Mouse (Mus musculus): ENCODE measurements around the gene E2f3. TPM values are rescaled to one million over a fixed set of nuclear protein-coding genes. Genes with fewer than 3 reads are reported as not detected.

Gene E2f3
- total RNA-seq, 1 experiment from 2014 or later = 18.9 TPM

DNA sequence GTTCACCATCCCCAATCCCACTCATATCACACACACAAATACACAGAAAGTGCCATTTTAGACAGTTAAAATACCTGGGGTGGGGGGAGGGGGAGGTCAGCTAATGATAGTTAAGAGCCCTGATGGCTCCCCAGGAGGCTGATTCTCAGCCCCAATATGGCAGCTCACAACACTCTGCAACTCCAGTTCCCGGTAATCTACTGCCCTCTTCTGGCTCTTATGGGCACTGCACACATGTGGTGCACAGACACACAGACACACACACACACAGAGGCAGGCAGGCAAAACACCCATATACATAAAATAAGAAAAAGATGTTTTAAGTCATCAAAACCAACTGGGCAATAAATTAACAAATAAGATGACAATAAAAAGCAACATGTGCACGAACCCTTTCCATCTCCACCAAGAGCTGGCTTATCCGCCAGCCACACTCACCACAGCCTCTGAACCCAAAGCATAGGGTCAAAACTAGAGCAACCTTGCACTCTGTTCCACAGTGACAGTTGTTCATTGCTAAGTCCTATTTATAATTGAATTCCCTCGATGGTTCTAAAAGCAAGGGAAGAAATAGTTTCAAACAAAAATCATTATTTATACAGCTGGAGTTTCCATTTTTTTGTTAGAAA lies 32.3 kb downstream of the E2f3 start:
- no peak for ATAC-seq (replicated peaks in 1 of 2; ENCODE audit: insufficient read depth in 1 of 2, low FRiP score in 2 of 2, low TSS enrichment in 1 of 2, low read depth in 1 of 2, poor library complexity in 2 of 2, severe bottlenecking in 2 of 2)

DNA sequence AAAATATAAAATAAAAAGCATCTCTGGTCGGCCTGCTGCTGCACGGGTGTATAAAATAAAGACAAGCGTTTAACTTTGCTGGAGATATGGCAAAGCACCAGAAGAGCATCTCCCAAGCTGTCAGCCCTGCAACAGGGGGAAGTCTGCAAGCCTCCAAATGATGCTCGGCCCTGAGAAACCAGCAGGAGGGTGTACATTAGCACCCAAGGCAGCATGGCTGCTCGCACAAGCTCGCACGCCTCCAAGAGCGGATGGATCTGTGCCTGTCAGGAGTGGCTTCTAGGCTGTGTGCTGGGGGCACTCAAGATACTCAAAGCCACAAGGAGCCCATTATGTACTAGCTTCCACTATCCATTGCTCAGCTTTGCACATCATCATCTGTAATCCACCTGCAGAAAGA lies 39.8 kb downstream of the E2f3 start:
- no peak for ATAC-seq (replicated peaks in 1 of 2; ENCODE audit: insufficient read depth in 1 of 2, low FRiP score in 2 of 2, low TSS enrichment in 1 of 2, low read depth in 1 of 2, poor library complexity in 2 of 2, severe bottlenecking in 2 of 2)

GRCm38 (mm10) chr13:29944915-29945570 lies 40.8 kb downstream of the E2f3 start:
- no peak for ATAC-seq (replicated peaks in 1 of 2; ENCODE audit: insufficient read depth in 1 of 2, low FRiP score in 2 of 2, low TSS enrichment in 1 of 2, low read depth in 1 of 2, poor library complexity in 2 of 2, severe bottlenecking in 2 of 2)

DNA sequence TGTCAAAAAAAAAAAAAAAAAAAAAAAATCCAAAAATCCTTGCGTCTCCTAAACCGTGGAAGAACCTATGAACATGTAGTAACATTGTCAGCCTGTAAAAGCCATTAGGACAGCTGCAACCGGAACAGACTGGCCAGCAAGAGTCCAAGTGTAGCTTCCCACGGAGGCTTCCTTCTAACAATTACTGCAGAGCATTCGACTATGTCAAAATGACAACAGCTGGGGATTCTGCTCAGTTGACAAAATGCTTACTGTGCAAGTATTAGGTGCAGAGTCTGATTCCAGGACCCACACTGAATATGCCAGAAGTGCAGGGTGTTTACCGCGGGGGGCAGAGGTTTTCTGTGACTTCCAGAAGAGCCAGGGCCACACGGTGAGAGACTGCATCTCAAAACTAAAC lies 41.4 kb downstream of the E2f3 start:
- no peak for ATAC-seq (replicated peaks in 1 of 2; ENCODE audit: insufficient read depth in 1 of 2, low FRiP score in 2 of 2, low TSS enrichment in 1 of 2, low read depth in 1 of 2, poor library complexity in 2 of 2, severe bottlenecking in 2 of 2)

GRCm38 (mm10) chr13:29943541-29944039 lies 42.3 kb downstream of the E2f3 start:
- ATAC-seq (replicated peaks in 1 of 2; ENCODE audit: insufficient read depth in 1 of 2, low FRiP score in 2 of 2, low TSS enrichment in 1 of 2, low read depth in 1 of 2, poor library complexity in 2 of 2, severe bottlenecking in 2 of 2) = no peak

DNA sequence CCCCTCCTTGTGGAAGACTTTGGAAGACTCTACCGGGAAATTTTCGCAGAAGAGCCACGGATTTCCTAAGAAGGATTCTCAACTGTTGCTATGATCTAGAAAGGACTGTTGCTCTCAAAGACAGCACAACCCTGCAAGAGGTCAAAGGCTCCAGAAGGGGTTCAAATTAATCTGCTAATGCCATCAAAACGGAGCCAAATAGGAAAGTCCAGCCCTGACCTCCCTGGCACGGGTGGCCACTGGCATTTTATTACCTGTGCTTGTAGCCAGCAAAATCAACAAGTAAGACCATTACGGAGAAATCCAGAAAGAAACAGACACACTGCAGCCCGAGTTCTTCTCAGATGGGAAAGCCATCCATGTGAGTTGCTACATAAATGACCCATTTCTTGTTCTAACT lies 45.8 kb downstream of the E2f3 start:
- no peak for ATAC-seq (replicated peaks in 1 of 2; ENCODE audit: insufficient read depth in 1 of 2, low FRiP score in 2 of 2, low TSS enrichment in 1 of 2, low read depth in 1 of 2, poor library complexity in 2 of 2, severe bottlenecking in 2 of 2)

DNA sequence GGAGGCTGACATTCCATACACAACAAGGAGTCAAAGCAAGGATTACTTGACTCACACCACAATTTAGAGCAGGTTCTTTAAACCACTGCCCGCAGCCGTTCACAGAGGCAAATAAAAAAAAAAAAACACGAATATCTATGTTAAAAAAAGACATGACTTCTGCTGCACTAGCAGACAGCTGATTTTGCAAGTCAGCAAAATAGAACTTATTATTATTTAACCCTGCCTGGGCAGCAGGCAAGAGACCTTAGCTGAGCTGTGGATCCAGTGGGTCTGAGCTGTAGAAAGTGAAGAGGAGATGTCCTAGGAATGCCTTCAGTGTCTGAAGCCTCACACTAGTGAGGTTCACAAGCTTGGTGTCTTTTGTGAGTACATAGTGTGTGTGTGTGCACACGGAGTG lies 46.5 kb downstream of the E2f3 start:
- ATAC-seq (replicated peaks in 1 of 2; ENCODE audit: insufficient read depth in 1 of 2, low FRiP score in 2 of 2, low TSS enrichment in 1 of 2, low read depth in 1 of 2, poor library complexity in 2 of 2, severe bottlenecking in 2 of 2) = no peak

DNA sequence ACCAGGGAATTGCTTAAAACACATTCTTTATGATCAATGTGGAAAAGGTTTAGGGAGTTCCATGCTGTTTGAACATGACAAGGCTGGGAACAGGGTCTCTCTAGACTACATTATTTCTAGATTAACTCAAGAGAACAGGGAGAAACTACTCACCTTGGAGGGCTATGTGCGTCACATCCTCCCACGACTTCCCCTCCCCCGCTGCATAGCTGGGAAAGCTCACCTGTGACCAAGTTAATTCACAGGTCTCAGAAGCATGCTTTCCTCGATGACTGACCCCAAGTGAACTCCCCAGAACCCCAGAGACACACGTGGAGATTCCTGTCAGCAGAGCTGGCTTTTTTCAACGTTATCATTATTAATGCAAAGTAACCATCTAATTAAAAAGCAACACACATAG lies 47.1 kb downstream of the E2f3 start:
- ATAC-seq (replicated peaks in 1 of 2; ENCODE audit: insufficient read depth in 1 of 2, low FRiP score in 2 of 2, low TSS enrichment in 1 of 2, low read depth in 1 of 2, poor library complexity in 2 of 2, severe bottlenecking in 2 of 2) = no peak

DNA sequence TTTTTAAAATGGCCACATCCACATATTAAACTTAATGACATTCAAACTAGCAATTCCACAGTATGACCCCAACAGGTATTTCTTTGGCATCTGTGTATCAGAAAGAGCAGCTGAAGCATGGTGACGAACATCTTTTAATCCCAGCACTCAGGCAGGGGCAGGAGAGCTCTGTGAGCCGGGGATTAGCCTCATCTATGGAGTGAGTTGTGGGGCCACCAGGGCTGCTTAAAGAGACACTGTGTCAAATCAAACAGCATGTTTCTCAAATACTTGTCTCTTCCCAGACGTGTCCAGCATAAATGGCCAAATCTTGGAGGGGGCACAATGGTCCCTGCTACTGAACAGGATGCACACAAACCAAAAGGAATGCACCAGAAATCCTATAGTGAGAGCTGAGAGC lies 59.7 kb downstream of the E2f3 start:
- ATAC-seq (replicated peaks in 1 of 2; ENCODE audit: insufficient read depth in 1 of 2, low FRiP score in 2 of 2, low TSS enrichment in 1 of 2, low read depth in 1 of 2, poor library complexity in 2 of 2, severe bottlenecking in 2 of 2) = no peak

DNA sequence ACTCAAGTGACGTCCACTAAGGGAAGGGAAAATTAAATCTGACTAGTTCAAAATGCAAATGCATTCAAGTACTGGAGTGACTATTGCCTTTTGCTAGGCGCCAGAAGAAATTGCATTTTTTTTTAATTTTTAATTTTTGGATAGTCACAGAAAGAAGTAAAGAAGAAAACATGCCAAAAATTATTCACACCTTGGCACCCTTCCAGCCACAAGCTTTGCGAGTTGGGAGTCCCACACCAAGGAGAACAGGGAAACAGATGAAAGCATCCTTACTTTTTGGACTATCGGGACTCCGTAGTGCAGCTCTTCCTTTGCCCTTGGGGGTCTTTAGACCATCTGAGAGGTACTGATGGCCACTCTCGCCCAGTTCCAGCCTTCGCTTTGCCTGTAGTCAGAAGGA lies 66.0 kb downstream of the E2f3 start:
- no peak for ATAC-seq (replicated peaks in 1 of 2; ENCODE audit: insufficient read depth in 1 of 2, low FRiP score in 2 of 2, low TSS enrichment in 1 of 2, low read depth in 1 of 2, poor library complexity in 2 of 2, severe bottlenecking in 2 of 2)

- no peak for ATAC-seq (replicated peaks in 1 of 2; ENCODE audit: insufficient read depth in 1 of 2, low FRiP score in 2 of 2, low TSS enrichment in 1 of 2, low read depth in 1 of 2, poor library complexity in 2 of 2, severe bottlenecking in 2 of 2)
Measured at GRCm38 (mm10) chr13:29916561-29916960, 69.3 kb downstream of the E2f3 start.

DNA sequence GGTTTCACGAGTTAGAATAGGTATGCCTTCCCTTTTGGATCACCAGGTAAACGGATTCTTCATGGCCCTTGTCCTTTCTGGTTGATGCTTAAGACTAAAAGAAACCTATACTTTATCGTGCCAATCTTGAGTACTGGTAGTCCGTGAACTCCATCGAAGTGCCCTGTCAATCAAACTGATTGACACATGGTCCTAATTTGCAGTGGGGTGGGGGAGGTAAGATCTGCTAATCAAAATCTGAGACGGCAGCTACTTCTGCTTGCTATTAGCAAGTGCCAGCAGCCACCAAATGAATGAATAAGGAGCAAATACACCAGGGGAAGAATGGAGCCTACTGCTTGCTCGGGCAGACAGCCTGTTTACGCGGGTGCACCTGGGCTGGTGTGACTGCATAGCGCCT lies 72.3 kb downstream of the E2f3 start:
- no peak for ATAC-seq (replicated peaks in 1 of 2; ENCODE audit: insufficient read depth in 1 of 2, low FRiP score in 2 of 2, low TSS enrichment in 1 of 2, low read depth in 1 of 2, poor library complexity in 2 of 2, severe bottlenecking in 2 of 2)

DNA sequence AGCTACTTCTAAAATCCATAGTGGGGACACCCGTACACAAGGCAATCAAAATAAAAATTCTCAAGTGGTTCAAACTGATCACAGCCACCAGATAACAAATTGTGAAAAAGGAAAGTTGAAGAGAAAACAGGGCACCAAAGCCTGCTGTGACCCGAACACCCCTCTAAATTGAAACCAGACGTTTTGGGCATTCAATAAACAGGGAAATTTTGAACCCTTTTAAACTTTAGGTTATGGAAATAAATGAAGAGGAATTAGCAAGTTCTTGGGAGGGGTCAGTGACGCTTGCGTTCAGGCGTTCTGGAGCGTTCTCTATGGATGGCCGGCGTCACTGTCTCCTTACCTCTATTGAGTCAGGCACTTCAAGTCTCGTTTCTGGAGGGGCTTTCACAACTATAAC lies 72.8 kb downstream of the E2f3 start:
- no peak for ATAC-seq (replicated peaks in 1 of 2; ENCODE audit: insufficient read depth in 1 of 2, low FRiP score in 2 of 2, low TSS enrichment in 1 of 2, low read depth in 1 of 2, poor library complexity in 2 of 2, severe bottlenecking in 2 of 2)

- ATAC-seq (replicated peaks in 1 of 2; ENCODE audit: insufficient read depth in 1 of 2, low FRiP score in 2 of 2, low TSS enrichment in 1 of 2, low read depth in 1 of 2, poor library complexity in 2 of 2, severe bottlenecking in 2 of 2) = no peak
Measured at GRCm38 (mm10) chr13:29912251-29912650, 73.6 kb downstream of the E2f3 start.

GRCm38 (mm10) chr13:29911141-29911540 lies 74.7 kb downstream of the E2f3 start:
- ATAC-seq (replicated peaks in 1 of 2; ENCODE audit: insufficient read depth in 1 of 2, low FRiP score in 2 of 2, low TSS enrichment in 1 of 2, low read depth in 1 of 2, poor library complexity in 2 of 2, severe bottlenecking in 2 of 2) = no peak

GRCm38 (mm10) chr13:29908431-29908830 lies 77.4 kb downstream of the E2f3 start:
- ATAC-seq (replicated peaks in 1 of 2; ENCODE audit: insufficient read depth in 1 of 2, low FRiP score in 2 of 2, low TSS enrichment in 1 of 2, low read depth in 1 of 2, poor library complexity in 2 of 2, severe bottlenecking in 2 of 2) = no peak

- ATAC-seq (replicated peaks in 1 of 2; ENCODE audit: insufficient read depth in 1 of 2, low FRiP score in 2 of 2, low TSS enrichment in 1 of 2, low read depth in 1 of 2, poor library complexity in 2 of 2, severe bottlenecking in 2 of 2) = no peak
Measured at GRCm38 (mm10) chr13:29907995-29908394, 77.9 kb downstream of the E2f3 start.

- no peak for ATAC-seq (replicated peaks in 1 of 2; ENCODE audit: insufficient read depth in 1 of 2, low FRiP score in 2 of 2, low TSS enrichment in 1 of 2, low read depth in 1 of 2, poor library complexity in 2 of 2, severe bottlenecking in 2 of 2)
Measured at GRCm38 (mm10) chr13:29906734-29907133, 79.1 kb downstream of the E2f3 start.

GRCm38 (mm10) chr13:29903341-29903740 lies 82.5 kb downstream of the E2f3 start:
- no peak for ATAC-seq (replicated peaks in 1 of 2; ENCODE audit: insufficient read depth in 1 of 2, low FRiP score in 2 of 2, low TSS enrichment in 1 of 2, low read depth in 1 of 2, poor library complexity in 2 of 2, severe bottlenecking in 2 of 2)
